Mouse (Mus musculus) hindbrain, embryonic 13.5 days (tissue): ENCODE measurements around the gene Emx1. TPM values are rescaled to one million over a fixed set of nuclear protein-coding genes. Genes with fewer than 3 reads are reported as not detected.
A peak's percentile ranks its signal among the peaks of the same experiment; 100 is the strongest.

Experiments used
- ATAC-seq: fragments of 200-750 bp; cut with Nextera tagmentation; 2 replicates; pipeline ENCODE4 v1.8.0; 2017; ENCODE audit warnings: moderate TSS enrichment; ENCODE audit not compliant: low FRiP score
- H3K27ac ChIP-seq: fragments of 300-500 bp; sonication (generic); 2 replicates; pipeline ENCODE4 v1.5.1; 2015; ENCODE audit warnings: inconsistent platforms, mild to moderate bottlenecking, moderate library complexity
- H3K27me3 ChIP-seq: fragments of 300-500 bp; sonication (generic); 2 replicates; pipeline ENCODE4 v1.6.1; 2015; ENCODE audit warnings: mild to moderate bottlenecking, inconsistent platforms
- H3K36me3 ChIP-seq: fragments of 300-500 bp; sonication (generic); 2 replicates; pipeline ENCODE4 v1.6.1; 2015; ENCODE audit warnings: mild to moderate bottlenecking, inconsistent platforms
- H3K4me1 ChIP-seq: fragments of 300-500 bp; sonication (generic); replicated peaks from 2 replicates; pipeline ENCODE4 v1.6.1; 2015; ENCODE audit warnings: inconsistent platforms
- H3K4me2 ChIP-seq: fragments of 300-500 bp; sonication (generic); 2 replicates; pipeline ENCODE4 v1.6.1; 2015; ENCODE audit warnings: inconsistent platforms, mild to moderate bottlenecking, moderate library complexity
- H3K4me3 ChIP-seq: fragments of 300-500 bp; sonication (generic); 2 replicates; pipeline ENCODE4 v1.5.1; 2015; ENCODE audit warnings: mild to moderate bottlenecking, inconsistent platforms
- H3K9ac ChIP-seq: fragments of 300-500 bp; sonication (generic); 2 replicates; pipeline ENCODE4 v1.6.1; 2015; ENCODE audit warnings: mild to moderate bottlenecking, inconsistent platforms
- H3K9me3 ChIP-seq: fragments of 300-500 bp; sonication (generic); 2 replicates; pipeline ENCODE4 v1.6.1; 2016; ENCODE audit warnings: inconsistent platforms
- WGBS: fragments of 180-500 bp; shearing (Covaris S2); methylation state at CpG from one replicate; pipeline ENCODE4 v1.1.7; 2015; 5-methylcytosine and 5-hydroxymethylcytosine counted together
- polyA plus RNA-seq: library from polyadenylated mRNA; unstranded; fragments of >200 nt; fragmentation: Nextera tagmentation; extraction: Ambion mirVana; gene quantifications from 2 replicates; pipeline ENCODE4 v1.2.1, GENCODE M21; 2015

The Emx1 gene
- polyA plus RNA-seq, 1 experiment from 2014 or later, result not detected

DNA sequence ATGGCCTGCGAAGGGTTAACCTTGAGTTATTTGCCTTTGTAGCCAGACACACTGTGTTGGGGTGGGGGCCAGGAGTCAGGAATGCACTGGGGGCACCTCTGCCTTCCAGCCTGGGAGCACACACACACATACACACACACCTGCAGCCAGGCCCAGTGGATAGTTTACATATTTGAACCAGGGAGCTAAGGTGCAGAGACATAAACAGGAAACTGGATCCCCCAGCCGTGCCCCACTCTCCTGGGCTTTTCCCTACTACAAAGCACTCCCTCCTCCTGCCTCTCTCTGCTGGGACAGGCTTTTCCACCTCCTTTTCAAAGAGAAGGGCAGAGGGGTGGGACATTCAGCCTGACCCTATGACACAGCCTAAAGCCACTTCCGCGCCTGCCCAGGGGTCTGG is 33.7 kb downstream of the Emx1 start:
- Histone ChIP-seq H3K27me3 (peaks cover 50% of the 10 kb centered on the region), H3K9ac (no peak overlapping the region), H3K4me1 (peaks cover 24% of the 10 kb centered on the region), H3K4me3 (no peak overlapping the region), H3K9me3 (no peaks in the 10 kb centered on the region), H3K4me2 (no peak overlapping the region), H3K36me3 (no peaks in the 10 kb centered on the region), H3K27ac (no peak overlapping the region)
- ATAC-seq, result no peak
- WGBS, result 37% methylated on average over 4 of the region's 4 CpGs

DNA sequence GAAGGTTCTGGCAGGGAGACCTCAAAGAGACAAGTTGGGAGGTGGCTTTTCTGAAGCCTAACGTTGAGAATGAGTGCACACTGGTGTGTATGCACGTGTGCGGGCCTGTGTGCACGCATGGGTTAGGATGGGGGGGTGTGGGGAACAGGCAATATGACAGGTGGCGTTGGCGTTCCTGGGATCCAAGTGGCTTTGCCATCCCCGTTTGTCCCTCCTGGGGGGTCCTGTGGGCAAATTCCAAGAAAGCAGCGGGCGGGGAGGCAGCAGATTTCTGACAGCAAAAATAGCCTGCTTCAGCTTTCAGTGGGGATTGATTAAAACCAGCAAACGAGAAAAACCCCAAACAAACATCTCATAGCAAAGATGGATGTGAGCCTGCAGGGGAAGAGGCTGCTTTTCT is 35.3 kb downstream of the Emx1 start:
- H3K27me3 ChIP-seq, result peaks cover 51% of the 10 kb centered on the region

DNA sequence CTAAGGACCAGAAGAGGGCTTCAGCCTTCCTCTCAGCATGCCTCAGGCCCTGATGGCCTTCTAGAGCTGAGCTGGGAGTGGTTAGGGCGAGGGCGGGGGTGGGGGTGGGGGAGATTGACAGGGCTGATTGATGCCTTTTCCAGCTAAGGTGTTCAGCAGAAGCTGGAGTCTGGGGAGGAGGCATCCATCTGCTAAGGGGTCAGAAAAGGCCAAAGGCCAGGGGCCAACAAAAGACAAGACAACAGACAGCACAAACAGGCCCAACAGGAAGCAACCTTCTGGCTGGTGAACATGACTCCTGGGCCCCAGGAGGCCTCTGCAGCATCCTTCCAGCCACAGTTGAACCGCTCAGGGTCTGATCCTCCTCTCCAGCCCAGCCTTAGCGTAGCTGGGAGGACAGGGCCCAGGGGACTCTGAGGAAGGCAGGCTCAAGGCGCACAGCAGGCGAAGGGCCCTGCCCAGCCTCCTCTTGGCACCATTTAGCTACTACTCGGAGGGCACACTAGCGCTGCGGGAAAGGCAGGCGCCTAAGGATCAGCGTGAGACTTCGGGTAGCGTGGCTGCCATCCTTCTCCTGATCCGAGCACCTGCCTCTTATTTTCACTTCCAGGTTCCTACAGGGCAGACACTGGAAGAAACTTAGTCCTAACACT is 36.4 kb downstream of the Emx1 start:
- Histone ChIP-seq H3K9me3 (no peaks in the 10 kb centered on the region), H3K27ac (no peak overlapping the region), H3K36me3 (no peaks in the 10 kb centered on the region), H3K4me3 (no peak overlapping the region), H3K27me3 (peaks cover 54% of the 10 kb centered on the region), H3K4me2 (no peak overlapping the region), H3K9ac (no peak overlapping the region), H3K4me1 (peaks cover 24% of the 10 kb centered on the region)
- ATAC-seq, result no peak
- WGBS, result 31% methylated on average over 14 of the region's 14 CpGs

More for the DNA sequence above, 35.3 kb downstream of the Emx1 start:
- no peaks in the 10 kb centered on the region for H3K36me3 ChIP-seq
- H3K4me1 ChIP-seq, result peaks cover 24% of the 10 kb centered on the region
- no peak overlapping the region for H3K4me2 ChIP-seq
- H3K9ac ChIP-seq, result no peak overlapping the region
- no peak overlapping the region for H3K27ac ChIP-seq
- WGBS, result 81% methylated on average over 10 of the region's 10 CpGs
- no peak overlapping the region for H3K4me3 ChIP-seq
- no peaks in the 10 kb centered on the region for H3K9me3 ChIP-seq
- no peak for ATAC-seq

DNA sequence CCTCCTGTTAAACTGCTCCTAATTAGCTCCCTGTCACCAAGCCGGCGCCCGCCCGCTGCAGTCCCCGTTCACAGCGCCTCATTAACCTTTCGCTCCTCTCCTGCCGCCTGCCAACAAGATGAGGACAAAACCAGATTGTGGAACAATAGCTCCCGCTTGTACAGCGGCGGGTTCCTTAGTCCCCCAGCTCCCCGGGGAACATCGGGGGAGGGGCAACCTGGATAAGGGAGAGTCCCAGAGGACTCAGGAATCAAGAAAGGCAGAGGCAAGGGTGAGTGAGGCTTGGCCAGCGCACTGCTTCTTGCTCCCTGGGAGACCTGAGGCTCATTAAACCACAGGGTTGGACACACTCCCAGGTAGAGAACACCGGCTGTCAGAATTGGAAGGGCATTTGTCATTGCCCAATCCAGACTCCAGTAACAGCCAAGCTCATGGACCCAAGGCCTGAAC is 37.2 kb downstream of the Emx1 start:
- Histone ChIP-seq H3K27me3 (peaks cover 58% of the 10 kb centered on the region), H3K36me3 (no peaks in the 10 kb centered on the region), H3K4me1 (peaks cover 15% of the 10 kb centered on the region), H3K9me3 (no peaks in the 10 kb centered on the region), H3K4me3 (no peak overlapping the region), H3K4me2 (no peak overlapping the region), H3K9ac (no peak overlapping the region), H3K27ac (no peak overlapping the region)
- WGBS, result 16% methylated on average over 15 of the region's 15 CpGs
- ATAC-seq, result 0 out of 2 replicates have a peak, but pooled peaks have one; percentile 37

DNA sequence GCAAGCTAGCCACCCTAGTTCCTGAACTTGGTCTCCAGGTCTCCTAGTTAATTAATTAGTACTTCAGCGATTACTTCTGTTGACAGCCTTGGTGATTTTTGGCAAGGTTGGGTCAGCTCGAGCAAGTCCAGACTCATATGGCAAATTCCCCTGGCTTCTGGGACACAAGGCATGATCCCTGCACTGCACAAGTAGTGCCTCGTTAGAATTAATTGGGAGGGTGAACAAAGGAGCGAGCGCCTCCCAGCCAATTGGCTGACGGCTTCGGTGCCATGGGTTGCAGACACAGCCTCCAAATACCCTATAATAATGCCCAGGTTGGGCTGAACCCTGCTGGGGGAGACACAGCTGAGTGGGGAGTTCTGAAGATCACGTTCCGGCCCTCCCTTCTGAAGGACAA is 39.3 kb downstream of the Emx1 start:
- H3K27ac ChIP-seq, result no peak overlapping the region
- no peak for ATAC-seq

DNA sequence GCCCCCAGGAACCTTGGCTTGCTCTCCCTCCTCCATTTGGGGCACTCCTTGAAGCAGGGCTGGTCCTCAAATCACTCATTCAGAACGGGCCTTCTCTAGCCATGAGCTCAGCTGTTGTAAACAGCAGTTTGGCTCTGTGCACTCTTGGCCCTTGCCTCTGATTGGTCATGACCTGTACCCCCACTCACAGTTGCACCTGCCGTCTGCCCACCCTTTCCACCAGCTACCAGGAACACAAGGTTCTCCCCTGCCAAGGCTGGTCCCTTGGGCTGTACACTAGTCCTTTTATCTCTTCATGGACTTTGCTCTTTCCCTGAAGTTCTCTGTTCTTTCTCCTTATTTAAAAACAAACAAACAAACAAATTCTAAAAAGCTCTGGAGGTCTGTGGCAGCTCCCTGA is 40.3 kb downstream of the Emx1 start:
- 68% methylated on average over 2 of the region's 2 CpGs for WGBS
- peaks cover 35% of the 10 kb centered on the region for H3K27me3 ChIP-seq
- no peak overlapping the region for H3K9ac ChIP-seq
- no peak overlapping the region for H3K4me2 ChIP-seq
- H3K36me3 ChIP-seq, result no peaks in the 10 kb centered on the region
- H3K4me1 ChIP-seq, result peaks cover 25% of the 10 kb centered on the region
- no peaks in the 10 kb centered on the region for H3K9me3 ChIP-seq
- H3K4me3 ChIP-seq, result no peak overlapping the region
- H3K27ac ChIP-seq, result no peak overlapping the region
- no peak for ATAC-seq

More for the DNA sequence above, 39.3 kb downstream of the Emx1 start:
- 84% methylated on average over 9 of the region's 9 CpGs for WGBS
- Histone ChIP-seq H3K9me3 (no peaks in the 10 kb centered on the region), H3K4me2 (no peak overlapping the region), H3K27me3 (peaks cover 42% of the 10 kb centered on the region), H3K36me3 (no peaks in the 10 kb centered on the region), H3K9ac (no peak overlapping the region), H3K4me1 (peaks cover 17% of the 10 kb centered on the region), H3K4me3 (no peak overlapping the region)

DNA sequence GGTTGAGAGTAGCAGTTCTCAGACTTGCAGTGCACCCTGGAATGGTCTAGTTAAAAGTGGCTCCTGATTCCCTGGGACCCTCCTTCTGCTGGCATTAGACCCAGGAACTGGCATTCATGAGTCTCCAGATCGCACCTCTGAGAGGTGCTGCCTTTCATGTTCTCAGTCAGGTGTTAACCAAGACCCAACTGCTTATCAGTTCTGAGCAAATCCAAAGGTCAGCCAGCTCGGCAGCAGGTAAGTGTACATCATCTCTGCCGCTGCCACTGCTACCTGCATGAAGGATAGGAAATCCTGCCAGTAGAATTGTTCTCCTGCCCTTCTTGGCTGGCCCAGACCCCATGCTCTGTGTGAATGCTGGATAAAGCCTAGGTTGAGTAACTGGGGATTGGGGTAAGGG is 43.5 kb downstream of the Emx1 start:
- no peak overlapping the region for H3K9ac ChIP-seq
- 81% methylated on average over 3 of the region's 3 CpGs for WGBS
- ATAC-seq, result no peak

DNA sequence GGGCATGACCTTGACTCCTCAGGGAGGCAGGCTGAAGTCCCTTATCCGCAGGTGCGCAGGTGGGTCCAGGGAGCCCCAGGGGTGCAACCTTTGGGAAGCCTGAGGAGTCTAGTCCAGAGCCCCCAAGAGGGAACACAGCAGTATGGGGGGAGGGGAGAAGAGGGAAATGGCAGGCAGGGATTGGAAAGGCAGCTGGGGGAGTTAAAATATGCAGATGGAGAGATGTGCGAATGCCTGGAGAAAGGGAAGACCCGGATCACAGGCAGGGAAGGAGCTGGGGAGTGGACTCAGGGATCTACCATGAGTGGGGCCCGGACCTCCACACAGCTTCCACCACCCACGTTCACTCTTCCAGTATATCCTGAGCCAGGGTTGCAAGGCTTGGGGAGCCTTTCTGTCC is 44.2 kb downstream of the Emx1 start:
- no peaks in the 10 kb centered on the region for H3K36me3 ChIP-seq
- no peak overlapping the region for H3K9ac ChIP-seq
- peaks cover 16% of the 10 kb centered on the region for H3K4me1 ChIP-seq
- H3K9me3 ChIP-seq, result no peaks in the 10 kb centered on the region
- H3K4me3 ChIP-seq, result no peak overlapping the region
- 25% methylated on average over 6 of the region's 6 CpGs for WGBS
- no peak overlapping the region for H3K4me2 ChIP-seq
- H3K27me3 ChIP-seq, result peaks cover 33% of the 10 kb centered on the region; the same call in 1 of the 2 replicates
- H3K27ac ChIP-seq, result no peak overlapping the region
- ATAC-seq, result no peak

More for the DNA sequence above, 43.5 kb downstream of the Emx1 start:
- no peak overlapping the region for H3K27ac ChIP-seq
- no peak overlapping the region for H3K4me2 ChIP-seq
- H3K4me1 ChIP-seq, result peaks cover 16% of the 10 kb centered on the region
- peaks cover 28% of the 10 kb centered on the region; the same call in 1 of the 2 replicates for H3K27me3 ChIP-seq
- no peaks in the 10 kb centered on the region for H3K36me3 ChIP-seq
- no peak overlapping the region for H3K4me3 ChIP-seq
- no peaks in the 10 kb centered on the region for H3K9me3 ChIP-seq

DNA sequence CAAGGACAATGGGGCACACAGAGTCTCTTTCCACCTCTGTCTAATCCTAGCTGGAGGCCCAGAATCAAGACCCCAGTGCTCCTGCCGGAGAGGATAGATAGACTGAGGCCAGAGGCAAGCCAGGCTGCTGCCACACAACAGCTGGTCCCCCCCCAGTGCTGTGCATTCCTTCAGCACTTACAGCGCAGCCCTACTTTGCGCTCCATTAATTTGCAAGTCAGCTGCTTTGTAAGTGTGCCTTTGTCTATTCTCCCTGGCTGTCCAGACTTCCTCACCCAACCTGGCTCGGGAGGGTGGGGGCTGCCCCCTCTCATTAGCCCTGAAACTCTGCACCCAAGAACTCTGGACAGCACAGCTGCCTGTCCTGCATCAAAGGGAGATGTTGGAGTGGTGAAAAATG is 44.8 kb downstream of the Emx1 start:
- no peak overlapping the region for H3K27ac ChIP-seq
- H3K9me3 ChIP-seq, result no peaks in the 10 kb centered on the region
- H3K4me2 ChIP-seq, result no peak overlapping the region
- peaks cover 32% of the 10 kb centered on the region; the same call in 1 of the 2 replicates for H3K27me3 ChIP-seq
- no peak overlapping the region for H3K9ac ChIP-seq
- H3K4me3 ChIP-seq, result no peak overlapping the region
- H3K36me3 ChIP-seq, result no peaks in the 10 kb centered on the region
- ATAC-seq, result no peak
- 27% methylated on average over 4 of the region's 4 CpGs for WGBS
- peaks cover 16% of the 10 kb centered on the region for H3K4me1 ChIP-seq

DNA sequence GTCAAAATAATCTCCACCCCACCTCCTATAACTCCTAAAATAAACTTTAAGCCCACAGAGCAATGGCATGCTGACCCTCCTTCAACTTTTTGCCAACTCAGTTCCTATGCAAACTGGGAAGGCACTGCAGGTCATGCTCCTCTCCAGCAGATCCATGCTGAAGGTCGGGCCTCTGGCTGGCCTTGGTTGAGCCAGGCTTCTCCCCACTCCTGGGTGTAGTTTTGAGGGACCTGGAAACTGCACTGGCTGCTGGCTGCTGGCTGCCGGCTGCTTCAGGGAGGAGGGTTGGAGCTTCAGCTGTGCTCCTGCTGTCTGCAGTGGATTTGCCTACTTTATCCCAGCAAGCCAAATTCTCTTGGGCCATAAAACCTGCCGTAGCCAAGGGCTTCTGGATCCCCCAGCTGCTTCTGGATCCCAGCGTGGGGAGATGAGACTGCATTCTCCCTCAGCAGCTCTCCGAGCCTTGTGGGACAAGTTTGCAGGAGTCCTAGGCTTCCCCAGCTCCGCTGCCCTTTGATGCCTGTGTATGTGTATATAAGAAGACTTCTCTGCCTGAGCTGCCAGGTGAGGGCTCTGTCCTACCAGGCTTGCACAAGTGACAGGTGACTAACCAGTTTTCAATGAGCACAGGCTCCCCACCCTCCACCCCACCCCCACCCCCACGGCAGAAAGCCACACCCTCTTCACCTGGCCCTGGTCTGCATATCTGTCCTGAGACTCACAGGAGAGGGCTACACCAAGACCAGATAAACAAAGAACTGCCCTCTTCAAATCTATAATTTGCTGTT is 45.8 kb downstream of the Emx1 start:
- Histone ChIP-seq H3K27ac (no peak overlapping the region), H3K36me3 (no peaks in the 10 kb centered on the region), H3K4me2 (no peak overlapping the region), H3K9me3 (no peaks in the 10 kb centered on the region), H3K9ac (no peak overlapping the region), H3K27me3 (peaks cover 27% of the 10 kb centered on the region; the same call in 1 of the 2 replicates), H3K4me3 (no peak overlapping the region), H3K4me1 (peaks cover 19% of the 10 kb centered on the region)
- no peak for ATAC-seq
- 40% methylated on average over 7 of the region's 7 CpGs for WGBS

DNA sequence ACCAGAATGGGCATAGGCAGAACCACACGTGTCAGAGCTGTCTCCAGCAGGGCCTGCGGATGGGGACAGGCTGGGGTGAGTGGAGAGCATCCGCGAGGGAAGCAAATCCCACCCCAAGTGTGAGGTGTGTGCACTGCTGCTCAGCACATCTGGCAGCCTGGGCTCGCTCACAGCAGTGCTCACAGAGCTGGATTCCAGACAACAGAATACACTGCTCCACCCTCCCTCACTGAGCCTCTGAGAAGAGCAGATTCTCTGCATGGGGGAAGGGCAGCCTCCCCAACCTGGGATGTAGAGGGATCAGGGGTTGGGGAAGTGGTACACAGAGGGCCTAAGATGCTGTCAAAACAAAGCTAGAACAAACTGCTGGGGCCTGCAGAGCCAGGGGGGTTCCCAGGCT is 47.6 kb downstream of the Emx1 start:
- ATAC-seq, result no peak
- Histone ChIP-seq H3K27ac (no peak overlapping the region), H3K27me3 (0 out of 2 replicates have a peak, but pooled peaks cover 21% of the 10 kb centered on the region), H3K4me2 (no peak overlapping the region), H3K9ac (no peak overlapping the region), H3K4me3 (no peak overlapping the region), H3K9me3 (no peaks in the 10 kb centered on the region), H3K4me1 (peaks cover 21% of the 10 kb centered on the region), H3K36me3 (no peaks in the 10 kb centered on the region)
- 35% methylated on average over 5 of the region's 5 CpGs for whole genome bisulfite sequencing

DNA sequence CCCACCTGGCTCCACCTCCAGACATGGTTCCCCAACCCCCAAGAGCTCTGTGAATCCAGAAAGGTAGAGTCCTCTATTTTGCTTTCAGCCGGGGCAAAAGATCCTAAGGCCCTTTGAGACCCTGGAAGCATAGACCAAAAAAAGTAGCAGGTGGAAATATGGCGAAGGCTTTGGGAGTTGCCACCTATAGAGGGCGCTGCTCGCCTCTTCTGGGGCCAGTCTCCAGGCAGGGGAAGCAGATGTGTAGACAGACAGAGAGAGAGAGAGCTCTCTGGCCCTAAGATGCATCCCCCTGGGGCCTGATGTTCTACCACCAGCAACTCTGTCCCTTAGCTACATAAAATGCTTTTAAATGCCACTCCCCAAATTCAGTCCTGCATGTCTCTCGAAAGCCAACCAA is 49.8 kb downstream of the Emx1 start:
- Histone ChIP-seq H3K4me3 (no peak overlapping the region), H3K9me3 (no peaks in the 10 kb centered on the region), H3K4me1 (peaks cover 15% of the 10 kb centered on the region), H3K36me3 (no peaks in the 10 kb centered on the region), H3K9ac (no peak overlapping the region), H3K27ac (no peak overlapping the region), H3K27me3 (0 out of 2 replicates have a peak, but pooled peaks cover 21% of the 10 kb centered on the region), H3K4me2 (no peak overlapping the region)
- WGBS, result 40% methylated on average over 5 of the region's 5 CpGs
- ATAC-seq, result no peak
